Mouse (Mus musculus) hindbrain, embryonic 15.5 days (tissue): Measurements from ENCODE around the gene Kcnd2. TPM values are rescaled to one million over a fixed set of nuclear protein-coding genes. Genes with fewer than 3 reads are reported as not detected.

Experiments used
- ATAC-seq: fragments of 200-750 bp; cut with Nextera tagmentation; 2 replicates; pipeline ENCODE4 v1.8.0; 2017; ENCODE audit warnings: low read depth, moderate number of reproducible peaks, moderate TSS enrichment; ENCODE audit not compliant: low FRiP score
- H3K27ac ChIP-seq: fragments of 300-500 bp; sonication (generic); replicated peaks from 2 replicates; pipeline ENCODE4 v1.5.1; 2015; ENCODE audit warnings: mild to moderate bottlenecking, inconsistent platforms
- H3K27me3 ChIP-seq: fragments of 300-500 bp; sonication (generic); 2 replicates; pipeline ENCODE4 v1.6.1; 2015; ENCODE audit warnings: control low read depth, inconsistent platforms
- H3K36me3 ChIP-seq: fragments of 300-500 bp; sonication (generic); 2 replicates; pipeline ENCODE4 v1.6.1; 2015; ENCODE audit warnings: control low read depth, inconsistent platforms
- H3K4me1 ChIP-seq: fragments of 300-500 bp; sonication (generic); replicated peaks from 2 replicates; pipeline ENCODE4 v1.6.1; 2015; ENCODE audit warnings: control low read depth, inconsistent platforms
- H3K4me2 ChIP-seq: fragments of 300-500 bp; sonication (generic); 2 replicates; pipeline ENCODE4 v1.6.1; 2015; ENCODE audit warnings: moderate library complexity, mild to moderate bottlenecking, inconsistent platforms
- H3K4me3 ChIP-seq: fragments of 300-500 bp; sonication (generic); 2 replicates; pipeline ENCODE4 v1.5.1; 2015; ENCODE audit warnings: mild to moderate bottlenecking, inconsistent platforms
- H3K9ac ChIP-seq: fragments of 300-500 bp; sonication (generic); 2 replicates; pipeline ENCODE4 v1.6.1; 2015; ENCODE audit warnings: inconsistent platforms
- H3K9me3 ChIP-seq: fragments of 300-500 bp; sonication (generic); 2 replicates; pipeline ENCODE4 v1.6.1; 2016; ENCODE audit warnings: control low read depth, inconsistent platforms
- WGBS: fragments of 180-500 bp; shearing (Covaris S2); methylation state at CpG from one replicate; pipeline ENCODE4 v1.1.7; 2015; 5-methylcytosine and 5-hydroxymethylcytosine counted together
- polyA plus RNA-seq: library from polyadenylated mRNA; unstranded; fragments of >200 nt; fragmentation: Nextera tagmentation; extraction: Ambion mirVana; gene quantifications from 2 replicates; pipeline ENCODE4 v1.2.1, GENCODE M21; 2015

Kcnd2 gene
- polyA plus RNA-seq, 1 experiment from 2014 or later = 28.8 TPM

DNA sequence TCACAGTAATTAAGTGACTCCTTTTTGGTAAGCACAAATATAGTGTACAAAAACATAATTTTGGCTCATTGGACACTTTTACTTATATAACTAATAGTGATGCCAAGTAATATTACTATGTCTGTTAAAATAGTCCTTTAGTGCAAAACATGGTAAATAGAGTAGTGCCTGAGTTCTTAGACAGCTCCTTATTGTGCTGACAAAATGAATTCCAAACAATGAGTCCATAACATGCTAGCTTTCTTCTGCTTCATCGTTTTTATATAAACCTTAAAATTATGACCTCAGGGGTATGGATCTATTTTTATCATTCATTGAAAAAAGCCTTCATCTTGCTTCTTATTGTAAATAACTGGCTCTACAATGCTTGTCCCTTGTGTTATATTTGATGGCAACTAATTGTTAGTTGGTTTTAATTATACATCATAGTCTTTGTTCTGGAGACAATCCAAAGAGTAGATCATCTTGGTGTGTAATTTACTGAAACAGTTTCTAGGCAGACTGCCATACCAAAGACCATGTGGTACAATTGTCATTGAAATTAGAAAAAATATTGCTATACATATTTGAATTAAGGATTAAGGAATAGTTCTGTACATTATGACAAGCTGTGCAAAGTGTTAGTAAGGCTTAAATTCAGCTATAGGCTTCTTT lies 256.7 kb downstream of the Kcnd2 start:
- Histone ChIP-seq H3K9me3 (no peaks in the 10 kb centered on the region), H3K36me3 (no peaks in the 10 kb centered on the region), H3K9ac (no peak overlapping the region), H3K27me3 (no peaks in the 10 kb centered on the region), H3K4me3 (no peak overlapping the region), H3K4me1 (no peaks in the 10 kb centered on the region), H3K27ac (no peak overlapping the region), H3K4me2 (no peak overlapping the region)
- ATAC-seq = 0 out of 2 replicates have a peak, but pooled peaks have one; percentile 23
- 53% methylated on average over 1 of the region's 1 CpGs for WGBS

DNA sequence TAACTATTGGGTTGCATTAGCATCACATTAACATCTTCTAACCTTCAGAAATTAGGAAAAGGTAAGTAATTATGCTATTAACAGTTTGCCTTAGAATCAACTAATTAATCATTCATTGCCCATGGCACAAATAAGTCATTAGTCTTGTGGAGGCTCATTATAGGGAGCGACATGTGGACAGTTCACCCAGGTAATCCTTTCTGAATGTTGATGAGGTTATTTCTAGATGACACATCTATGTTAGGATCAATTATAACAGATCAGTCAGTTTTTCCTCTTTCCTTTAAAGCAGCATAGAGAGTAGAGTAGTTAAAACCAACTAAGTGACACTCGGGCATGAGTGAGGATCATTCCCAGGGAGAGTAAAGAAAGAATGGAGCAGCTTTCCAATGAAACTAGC lies 267.4 kb downstream of the Kcnd2 start:
- H3K27me3 ChIP-seq = no peaks in the 10 kb centered on the region
- H3K9ac ChIP-seq = no peak overlapping the region
- no peak overlapping the region for H3K27ac ChIP-seq
- no peaks in the 10 kb centered on the region for H3K36me3 ChIP-seq
- H3K4me3 ChIP-seq = no peak overlapping the region
- H3K9me3 ChIP-seq = no peaks in the 10 kb centered on the region
- H3K4me1 ChIP-seq = no peaks in the 10 kb centered on the region
- ATAC-seq = no peak
- no peak overlapping the region for H3K4me2 ChIP-seq
- 85% methylated on average over 2 of the region's 2 CpGs for WGBS

DNA sequence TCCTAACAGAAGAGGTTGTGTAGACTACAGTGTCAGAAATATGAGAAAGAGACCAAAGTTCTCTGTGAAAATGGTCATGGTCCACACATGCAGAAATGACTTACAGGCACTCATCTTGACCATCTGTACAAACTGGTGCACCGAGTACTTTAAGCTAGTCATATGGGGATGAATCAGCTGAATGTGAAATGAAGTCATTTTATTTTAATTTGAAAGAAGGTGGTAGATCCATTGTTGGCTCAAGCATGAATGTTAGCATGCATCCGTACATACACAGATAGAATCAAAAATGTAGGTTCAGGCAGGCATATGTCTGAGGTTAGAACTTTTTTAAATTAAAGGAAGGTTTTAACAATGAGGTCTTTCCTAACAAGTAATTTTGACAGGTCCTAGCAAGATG lies 273.2 kb downstream of the Kcnd2 start:
- Histone ChIP-seq H3K4me2 (no peak overlapping the region), H3K4me3 (no peak overlapping the region), H3K9me3 (no peaks in the 10 kb centered on the region), H3K27me3 (no peaks in the 10 kb centered on the region), H3K9ac (no peak overlapping the region), H3K36me3 (no peaks in the 10 kb centered on the region), H3K27ac (no peak overlapping the region), H3K4me1 (no peaks in the 10 kb centered on the region)
- 82% methylated on average over 2 of the region's 2 CpGs for WGBS
- ATAC-seq = no peak

DNA sequence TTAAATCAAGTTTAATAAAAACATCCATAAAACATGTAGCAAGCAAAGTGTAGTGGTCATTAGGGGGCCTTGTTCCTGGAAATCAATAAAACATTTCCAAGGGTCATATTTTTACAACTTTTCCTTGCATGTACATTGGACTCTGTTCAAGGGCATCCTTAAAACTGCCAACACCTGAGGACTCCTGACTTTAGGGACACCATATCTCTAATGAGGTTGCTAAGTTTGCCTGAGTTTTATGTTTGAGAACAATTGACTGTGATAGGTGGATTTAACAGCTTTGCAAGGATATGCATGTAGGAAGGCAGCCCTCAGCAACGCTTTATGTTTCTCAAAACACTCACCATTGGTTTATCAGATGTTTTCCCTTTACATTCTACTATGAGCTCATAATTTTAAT lies 287.6 kb downstream of the Kcnd2 start:
- no peak overlapping the region for H3K27ac ChIP-seq
- no peak overlapping the region for H3K4me2 ChIP-seq
- H3K9me3 ChIP-seq = no peaks in the 10 kb centered on the region
- no peaks in the 10 kb centered on the region for H3K4me1 ChIP-seq
- no peak overlapping the region for H3K9ac ChIP-seq
- no peaks in the 10 kb centered on the region for H3K27me3 ChIP-seq
- no peak for ATAC-seq
- no peaks in the 10 kb centered on the region for H3K36me3 ChIP-seq
- H3K4me3 ChIP-seq = no peak overlapping the region
- 93% methylated on average over 1 of the region's 1 CpGs for WGBS

DNA sequence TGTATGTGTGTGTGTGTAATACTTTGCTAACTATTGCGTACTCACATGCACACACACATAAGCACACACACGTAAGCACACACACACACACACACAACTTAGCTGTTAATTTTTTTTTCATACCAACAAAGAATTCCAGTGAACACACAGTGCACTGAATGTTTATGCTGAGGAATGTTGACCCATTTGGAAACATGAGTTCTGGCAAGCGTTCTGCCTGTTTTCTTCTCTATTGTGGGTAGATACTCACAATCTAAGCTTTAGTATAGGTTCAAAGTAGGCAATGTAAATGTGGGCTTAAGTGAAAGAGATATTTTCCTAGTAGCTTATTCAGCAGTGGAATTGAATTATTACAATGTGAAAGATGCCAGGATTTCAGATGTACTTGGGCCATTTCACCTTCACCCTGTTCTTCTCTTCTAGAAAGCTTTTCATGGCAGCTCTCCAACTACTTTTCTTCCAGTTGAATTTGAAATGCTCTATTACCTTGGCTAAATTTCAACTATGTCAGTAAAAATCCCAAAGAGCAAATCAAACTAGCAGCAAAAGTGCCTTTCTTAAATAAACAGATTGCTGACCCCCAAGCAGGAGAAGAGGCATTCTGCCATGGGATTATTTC lies 295.4 kb downstream of the Kcnd2 start:
- no peak for ATAC-seq
- no peak overlapping the region for H3K4me2 ChIP-seq
- no peaks in the 10 kb centered on the region for H3K9me3 ChIP-seq
- H3K27me3 ChIP-seq = no peaks in the 10 kb centered on the region
- peak overlapping the region; percentile 34; the same call in 1 of the 2 replicates for H3K27ac ChIP-seq
- H3K4me1 ChIP-seq = no peaks in the 10 kb centered on the region
- 87% methylated on average over 3 of the region's 3 CpGs for WGBS
- no peaks in the 10 kb centered on the region for H3K36me3 ChIP-seq
- H3K9ac ChIP-seq = no peak overlapping the region
- no peak overlapping the region for H3K4me3 ChIP-seq

DNA sequence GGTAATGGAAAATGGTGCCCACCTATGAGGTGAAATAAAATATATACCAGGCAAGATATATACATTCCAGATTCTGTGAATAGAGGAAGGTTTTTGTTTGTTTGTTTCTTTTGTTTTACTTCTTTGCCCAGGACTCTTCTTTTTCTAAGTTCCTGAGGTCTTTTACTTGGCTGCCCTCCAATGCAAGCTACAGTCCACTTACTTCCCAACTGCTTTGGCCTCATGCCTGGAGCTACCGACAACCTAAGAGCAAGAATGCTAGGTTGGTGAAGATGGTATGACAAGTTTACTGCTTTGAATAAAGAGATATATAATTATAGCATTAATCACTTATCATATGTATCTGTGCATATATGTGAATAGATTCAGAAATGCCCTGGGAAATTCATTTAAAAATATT lies 305.0 kb downstream of the Kcnd2 start:
- H3K27ac ChIP-seq = no peak overlapping the region
- H3K9ac ChIP-seq = no peak overlapping the region
- H3K27me3 ChIP-seq = no peaks in the 10 kb centered on the region
- no peaks in the 10 kb centered on the region for H3K9me3 ChIP-seq
- no peak for ATAC-seq
- WGBS = 56% methylated on average over 1 of the region's 1 CpGs
- no peak overlapping the region for H3K4me3 ChIP-seq
- no peak overlapping the region for H3K4me2 ChIP-seq
- no peaks in the 10 kb centered on the region for H3K4me1 ChIP-seq
- H3K36me3 ChIP-seq = no peaks in the 10 kb centered on the region

DNA sequence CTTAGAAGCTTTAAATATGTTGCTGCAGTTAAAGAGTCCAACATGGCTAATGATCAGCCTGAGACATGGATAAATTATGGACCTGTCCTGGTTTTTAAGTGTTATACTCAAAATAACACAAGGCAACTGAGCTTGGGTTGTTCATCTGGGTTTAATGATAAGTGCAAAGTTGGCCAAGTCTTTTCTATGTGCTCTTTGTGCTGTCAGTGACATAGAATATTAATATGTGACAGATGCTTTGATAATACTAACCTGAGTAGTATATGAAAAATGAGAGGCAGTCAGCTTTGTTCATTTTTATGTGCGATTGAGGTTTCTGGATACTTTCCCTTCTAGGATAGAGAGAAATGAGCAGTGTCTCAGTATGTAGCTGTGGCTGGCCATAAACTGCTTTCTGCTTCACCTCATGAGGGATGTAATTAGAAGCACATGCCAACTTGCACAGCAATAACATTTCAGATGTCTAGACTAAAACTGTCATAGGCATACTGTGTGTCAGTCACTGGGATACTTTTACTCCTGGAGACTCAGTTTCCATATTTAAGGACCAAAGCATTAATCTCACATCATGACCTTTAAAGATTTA lies 312.3 kb downstream of the Kcnd2 start:
- no peak overlapping the region for H3K9ac ChIP-seq
- H3K4me2 ChIP-seq = no peak overlapping the region
- ATAC-seq = no peak
- no peak overlapping the region for H3K4me3 ChIP-seq
- no peak overlapping the region for H3K27ac ChIP-seq
- H3K9me3 ChIP-seq = no peaks in the 10 kb centered on the region
- WGBS = 85% methylated on average over 1 of the region's 1 CpGs
- no peaks in the 10 kb centered on the region for H3K27me3 ChIP-seq
- no peaks in the 10 kb centered on the region for H3K36me3 ChIP-seq
- no peaks in the 10 kb centered on the region for H3K4me1 ChIP-seq

DNA sequence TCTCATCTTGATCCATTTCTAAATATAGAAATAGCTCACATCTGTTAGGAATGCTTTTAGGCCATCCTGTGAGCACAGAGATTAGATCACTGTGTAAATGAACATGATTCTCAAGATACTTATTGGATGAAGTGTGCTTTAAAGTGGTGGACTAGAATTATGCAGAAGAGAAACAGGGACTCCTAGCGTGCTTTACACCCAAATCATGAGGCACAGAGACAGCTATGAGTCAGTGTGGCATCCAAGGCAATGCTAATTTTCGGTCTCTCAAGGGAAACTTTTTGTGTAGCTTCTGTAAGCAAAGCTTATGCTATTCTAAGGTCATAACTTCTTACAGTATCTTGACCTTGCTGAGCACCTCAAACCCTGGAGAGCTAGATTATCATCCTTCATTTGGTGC lies 318.7 kb downstream of the Kcnd2 start:
- H3K27me3 ChIP-seq = no peaks in the 10 kb centered on the region
- H3K4me3 ChIP-seq = no peak overlapping the region
- no peaks in the 10 kb centered on the region for H3K4me1 ChIP-seq
- H3K9ac ChIP-seq = no peak overlapping the region
- no peak overlapping the region for H3K4me2 ChIP-seq
- H3K27ac ChIP-seq = no peak overlapping the region
- 74% methylated on average over 2 of the region's 2 CpGs for WGBS
- H3K9me3 ChIP-seq = no peaks in the 10 kb centered on the region
- no peaks in the 10 kb centered on the region for H3K36me3 ChIP-seq
- ATAC-seq = no peak

DNA sequence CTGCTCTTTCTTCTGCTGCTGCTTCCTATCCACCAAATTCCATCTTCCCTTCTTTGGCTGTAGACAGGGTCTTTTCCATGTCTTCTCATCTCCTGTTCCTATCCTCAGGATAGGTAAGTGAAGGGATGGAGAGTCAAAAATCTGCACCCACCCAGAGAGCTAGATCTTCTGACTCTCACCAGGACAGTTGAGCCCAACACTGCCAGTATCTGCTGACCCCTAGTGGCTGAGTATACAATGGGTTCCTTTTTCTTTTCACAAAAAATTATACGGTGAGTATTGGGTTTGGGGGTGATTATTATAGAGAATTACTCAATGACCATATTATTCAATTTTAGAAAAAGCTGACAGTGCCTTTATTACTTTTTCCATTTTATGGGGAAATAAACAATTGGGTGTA lies 319.5 kb downstream of the Kcnd2 start:
- H3K4me3 ChIP-seq = no peak overlapping the region
- no peaks in the 10 kb centered on the region for H3K36me3 ChIP-seq
- H3K4me2 ChIP-seq = no peak overlapping the region
- ATAC-seq = no peak
- no peak overlapping the region for H3K27ac ChIP-seq
- H3K27me3 ChIP-seq = no peaks in the 10 kb centered on the region
- no peaks in the 10 kb centered on the region for H3K9me3 ChIP-seq
- H3K4me1 ChIP-seq = no peaks in the 10 kb centered on the region
- no peak overlapping the region for H3K9ac ChIP-seq
- WGBS = 39% methylated on average over 1 of the region's 1 CpGs

DNA sequence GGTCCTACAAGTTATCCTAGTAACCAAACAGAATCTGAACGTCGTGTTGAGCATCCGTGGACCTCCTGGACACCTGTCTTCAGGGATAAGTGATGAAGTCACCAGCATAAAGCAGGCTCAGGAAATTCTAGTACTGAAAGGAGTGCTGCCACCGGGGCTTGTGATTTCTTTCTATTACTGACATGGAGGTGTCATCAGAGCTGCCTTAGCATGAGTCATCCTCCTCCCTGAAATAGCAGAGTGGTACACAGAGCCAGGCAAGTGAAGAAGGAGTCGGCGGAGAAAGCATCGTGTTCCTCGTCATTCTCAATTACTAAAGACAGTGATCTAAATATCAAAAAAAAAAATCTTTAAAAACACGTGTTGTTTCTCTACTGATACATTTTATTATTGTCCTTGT lies 336.2 kb downstream of the Kcnd2 start:
- H3K4me1 ChIP-seq = no peaks in the 10 kb centered on the region
- no peak overlapping the region for H3K9ac ChIP-seq
- H3K9me3 ChIP-seq = no peaks in the 10 kb centered on the region
- H3K27ac ChIP-seq = no peak overlapping the region
- no peak for ATAC-seq
- H3K4me2 ChIP-seq = no peak overlapping the region
- no peak overlapping the region for H3K4me3 ChIP-seq
- no peaks in the 10 kb centered on the region for H3K36me3 ChIP-seq
- 82% methylated on average over 9 of the region's 9 CpGs for WGBS
- H3K27me3 ChIP-seq = no peaks in the 10 kb centered on the region

DNA sequence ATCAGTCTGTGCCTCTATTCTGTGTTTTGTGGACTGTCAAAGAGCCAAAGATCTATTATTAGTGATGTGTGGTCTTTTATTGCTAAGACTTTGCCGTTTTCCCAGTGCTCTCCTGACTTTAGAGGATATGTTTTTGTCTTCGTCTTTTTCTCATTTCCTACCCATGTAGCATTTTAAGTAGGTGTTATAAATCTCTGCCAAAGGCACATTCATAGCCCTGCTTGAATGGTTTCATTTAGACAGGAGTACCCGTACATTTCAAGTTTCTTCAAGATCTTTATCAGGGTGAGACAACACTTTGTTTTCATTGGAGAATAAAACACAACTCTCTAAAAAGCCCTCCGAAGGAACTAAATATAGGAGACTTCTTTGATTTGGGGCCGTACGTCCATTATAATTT lies 355.7 kb downstream of the Kcnd2 start:
- no peak overlapping the region for H3K4me3 ChIP-seq
- WGBS = 49% methylated on average over 6 of the region's 6 CpGs
- peak; percentile 56 for ATAC-seq
- H3K4me2 ChIP-seq = no peak overlapping the region
- no peaks in the 10 kb centered on the region for H3K4me1 ChIP-seq
- H3K9me3 ChIP-seq = no peaks in the 10 kb centered on the region
- no peaks in the 10 kb centered on the region for H3K36me3 ChIP-seq
- H3K27ac ChIP-seq = no peak overlapping the region
- H3K9ac ChIP-seq = no peak overlapping the region
- no peaks in the 10 kb centered on the region for H3K27me3 ChIP-seq

DNA sequence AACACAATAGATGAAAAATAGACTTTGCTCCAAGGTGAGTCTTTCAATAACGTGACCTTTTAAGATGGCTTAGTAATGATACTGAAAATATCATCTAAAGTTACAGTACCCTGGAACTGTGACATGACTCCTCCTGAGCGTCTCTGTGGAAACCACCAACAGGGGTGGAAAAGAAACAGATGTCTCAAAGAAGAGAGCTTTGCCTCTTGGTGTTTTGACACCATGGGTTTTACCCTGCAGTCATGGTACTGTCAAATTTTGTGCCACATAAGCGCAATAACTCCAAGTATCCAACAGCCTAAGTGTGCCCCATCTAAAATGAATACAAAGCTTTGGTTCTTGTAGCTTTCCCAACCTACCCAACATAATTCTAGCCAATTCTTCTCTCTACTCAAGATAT lies 374.9 kb downstream of the Kcnd2 start:
- H3K27me3 ChIP-seq = no peaks in the 10 kb centered on the region
- H3K36me3 ChIP-seq = no peaks in the 10 kb centered on the region
- H3K4me2 ChIP-seq = no peak overlapping the region
- no peaks in the 10 kb centered on the region for H3K4me1 ChIP-seq
- 83% methylated on average over 3 of the region's 3 CpGs for WGBS
- no peak overlapping the region for H3K4me3 ChIP-seq
- H3K9ac ChIP-seq = no peak overlapping the region
- no peak overlapping the region for H3K27ac ChIP-seq
- ATAC-seq = no peak
- no peaks in the 10 kb centered on the region for H3K9me3 ChIP-seq
